Mouse (Mus musculus) myocyte (in vitro differentiated cells): Measurements from ENCODE around the gene Ramp2.

Source experiments
- CEBPB ChIP-seq: IDR thresholded peaks from 2 replicates; pipeline ENCODE4 v1.6.1; 2011; ENCODE audit warnings: mild to moderate bottlenecking, moderate library complexity; ENCODE audit not compliant: poor library complexity, insufficient read depth, severe bottlenecking
- MAX ChIP-seq: IDR thresholded peaks from one replicate; pipeline ENCODE4 v1.6.1; 2011; ENCODE audit warnings: low read depth, mild to moderate bottlenecking, control low read depth
- MYOD1 ChIP-seq, 3 experiments: IDR thresholded peaks; one replicate each; pipeline ENCODE4 v1.6.1; 2011; ENCODE audit warnings: control low read depth in 2 of 3, low read depth in 2 of 3, mild to moderate bottlenecking in 2 of 3, moderate library complexity in 1 of 3; ENCODE audit not compliant: insufficient read length in 2 of 3, control insufficient read depth in 1 of 3
- MYOG ChIP-seq, 3 experiments: IDR thresholded peaks; one replicate each; pipeline ENCODE4 v1.6.1; 2011; ENCODE audit warnings: control low read depth in 2 of 3, low read depth in 2 of 3, mild to moderate bottlenecking in 2 of 3; ENCODE audit not compliant: insufficient read length in 2 of 3, control insufficient read depth in 1 of 3, insufficient read depth in 1 of 3
- POLR2A ChIP-seq: IDR thresholded peaks from one replicate; pipeline ENCODE4 v1.6.1; 2011; ENCODE audit warnings: low read depth, mild to moderate bottlenecking, control low read depth, moderate library complexity; ENCODE audit not compliant: insufficient read length
- POLR2AphosphoS2 ChIP-seq: IDR thresholded peaks from one replicate; pipeline ENCODE4 v1.6.1; 2011; ENCODE audit warnings: low read depth, control low read depth; ENCODE audit not compliant: insufficient read length
- REST ChIP-seq: IDR thresholded peaks from one replicate; pipeline ENCODE4 v1.6.1; 2011; ENCODE audit warnings: mild to moderate bottlenecking, control low read depth, moderate library complexity; ENCODE audit not compliant: insufficient read depth, insufficient read length
- SRF ChIP-seq: IDR thresholded peaks from one replicate; pipeline ENCODE4 v1.6.1; 2011; ENCODE audit warnings: low read depth; ENCODE audit not compliant: control insufficient read depth, insufficient read length
- TCF12 ChIP-seq: IDR thresholded peaks from one replicate; pipeline ENCODE4 v1.6.1; 2011; ENCODE audit warnings: mild to moderate bottlenecking, control low read depth; ENCODE audit not compliant: poor library complexity, insufficient read depth, severe bottlenecking
- TCF3 ChIP-seq: IDR thresholded peaks from one replicate; pipeline ENCODE4 v1.6.1; 2011; ENCODE audit warnings: low read depth, control low read depth; ENCODE audit not compliant: insufficient read length
- USF1 ChIP-seq: IDR thresholded peaks from one replicate; pipeline ENCODE4 v1.6.1; 2011; ENCODE audit warnings: low read depth, mild to moderate bottlenecking, control low read depth, moderate library complexity

DNA sequence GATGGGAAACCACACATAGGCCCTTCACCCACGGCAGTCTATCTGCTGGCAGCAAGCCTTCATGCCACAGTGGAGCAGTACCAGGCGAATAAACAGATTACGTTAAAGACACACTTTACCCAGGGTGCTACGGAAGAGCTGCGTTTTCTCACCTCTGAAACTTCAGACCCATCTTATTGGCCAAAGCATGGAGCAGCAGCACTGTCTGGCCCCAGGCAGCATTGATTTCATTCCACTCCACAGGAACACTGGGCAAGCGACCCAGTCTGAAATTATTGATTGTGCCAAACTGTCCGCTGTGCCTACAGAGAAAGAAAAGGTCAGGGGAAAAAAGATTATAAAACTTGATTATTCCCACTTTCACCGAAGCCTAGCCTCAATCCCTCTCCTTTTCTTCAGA is 45.4 kb downstream of the Ramp2 start:
- no peak for TF ChIP-seq POLR2A
- no peak for TF ChIP-seq MYOD1 (IDR thresholded peaks at IDR 0.05; ENCODE audit: control insufficient read depth in 1 of 3, insufficient read length in 2 of 3, low read depth in 2 of 3)
- TF ChIP-seq MYOG (IDR thresholded peaks at IDR 0.05; ENCODE audit: control insufficient read depth in 1 of 3, insufficient read depth in 1 of 3, insufficient read length in 2 of 3, low read depth in 2 of 3) = no peak
- no peak for TF ChIP-seq POLR2AphosphoS2
- no peak for TF ChIP-seq SRF
- no peak for TF ChIP-seq USF1
- TF ChIP-seq CEBPB = no peak
- no peak for TF ChIP-seq TCF3
- no peak for TF ChIP-seq REST
- TF ChIP-seq MAX = no peak
- TF ChIP-seq TCF12 = no peak
